In the genomic region with DNA sequence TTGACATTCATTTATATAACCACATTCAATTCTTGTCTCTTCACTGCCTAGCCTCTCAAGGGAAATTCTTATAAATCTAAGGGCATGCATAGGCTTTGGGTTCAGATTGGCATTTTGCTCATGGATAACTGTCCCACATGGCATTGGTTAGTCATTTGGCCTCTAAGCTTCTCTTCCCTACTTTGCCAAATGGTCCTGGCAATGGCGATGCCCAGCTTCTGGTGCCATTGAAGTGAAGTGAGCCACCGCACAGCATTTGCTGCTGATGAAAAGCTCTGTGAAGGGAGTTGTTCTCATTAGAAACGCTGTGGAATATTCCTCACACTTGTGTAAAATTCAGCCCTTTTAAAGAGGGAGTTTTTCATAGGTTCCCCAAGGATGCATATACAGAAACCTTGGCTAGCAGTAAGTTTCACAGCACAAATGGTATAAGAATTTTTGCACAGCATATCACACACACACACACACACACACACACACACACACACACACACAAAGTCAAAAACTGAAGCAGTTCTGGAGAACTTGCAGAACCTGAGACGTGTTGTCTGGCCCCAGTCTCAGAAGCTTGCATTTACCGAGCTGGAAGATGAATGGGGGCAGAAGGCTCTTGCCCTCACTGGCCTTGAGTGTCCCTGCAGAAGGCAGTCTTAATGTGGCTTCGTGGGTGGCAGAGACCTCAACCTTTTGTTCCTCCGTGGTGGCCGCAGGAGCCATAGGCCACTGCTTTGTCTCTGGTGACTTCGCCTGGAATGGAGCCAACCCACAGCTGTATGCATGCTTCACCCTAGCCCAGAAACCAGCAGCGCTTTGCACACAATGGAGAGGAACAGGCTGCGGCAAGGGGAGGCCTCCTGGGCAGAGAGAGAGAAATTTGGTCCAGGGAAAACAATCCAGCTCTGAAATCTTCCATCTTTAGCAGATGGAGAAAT, we compare ENCODE assay signal across 9 mouse cellular contexts. TPM values are rescaled to one million over a fixed set of nuclear protein-coding genes. Genes with fewer than 3 reads are reported as not detected.
A peak's percentile ranks its signal among the peaks of the same experiment; 100 is the strongest.
DNase-seq lines count a peak whose midpoint lies in the region; ATAC-seq and TF ChIP-seq lines count a peak whose summit lies in the region.
"Had no signal": no experiment of that assay in that cellular context is flagged by ENCODE, and none has a peak within 500 bp of the region (broad histone marks: within the 10 kb centered on the region; RNA-seq: fewer than 3 reads in every experiment).

No protein-coding gene starts in this region.

- intact Hi-C loops in left cerebral cortex, postnatal 4 days (cut with DNase I), result no loop called here

- peak; percentile 37 to 50; a peak in 3 of 4 replicates for ATAC-seq in hematopoietic stem cell, adult 5-6 weeks (replicated peaks in 1 of 2; ENCODE audit: insufficient read depth in 1 of 2, low FRiP score in 2 of 2, low TSS enrichment in 1 of 2, low read depth in 1 of 2, poor library complexity in 2 of 2, severe bottlenecking in 2 of 2)
- ATAC-seq in limb, embryonic 14.5 days (ENCODE audit: low FRiP score, low read depth), result peak; percentile 62

- no peak for TF ChIP-seq POLR2A in brain, embryonic 14.5 days (IDR thresholded peaks at IDR 0.05; ENCODE audit: borderline replicate concordance, extremely low read depth, insufficient read depth, insufficient read length, poor library complexity, severe bottlenecking)
- TF ChIP-seq POLR2A in limb, embryonic 14.5 days (IDR thresholded peaks at IDR 0.05; ENCODE audit: borderline replicate concordance, extremely low read depth, insufficient read depth, insufficient read length), result no peak

- H3K27ac ChIP-seq in limb, embryonic 14.5 days (replicated peaks; ENCODE audit: low read depth, low read length), result peak overlapping the region; percentile 72

- 29% methylated on average over 11 of the region's 11 CpGs for WGBS in limb, embryonic 14.5 days

- TF ChIP-seq CTCF in brain, embryonic 14.5 days (IDR thresholded peaks at IDR 0.05; ENCODE audit: borderline replicate concordance, extremely low read depth, insufficient read depth, insufficient read length), result no peak

- peak; percentile 70 for DNase-seq in left cerebral cortex, postnatal 4 days
- no peak for DNase-seq in left cerebral cortex, adult 8-10 months (ENCODE audit: low spot score in 2 of 2)
- peak; percentile 65 for DNase-seq in brain, embryonic 14.5 days (ENCODE audit: low read depth)
- DNase-seq in limb, embryonic 14.5 days (ENCODE audit: low spot score), result peak; percentile 64
- peak; percentile 76 for DNase-seq in retina, embryonic 14.5 days (ENCODE audit: low spot score)
- no peak for DNase-seq in layer of hippocampus, adult 9-10 months (ENCODE audit: low spot score)
- no peak for DNase-seq in B cell, adult 2 months

- no peaks in the 10 kb centered on the region for H3K36me3 ChIP-seq in limb, embryonic 14.5 days (ENCODE audit: control insufficient read depth, insufficient read depth, low read length)

- H3K4me2 ChIP-seq in limb, embryonic 14.5 days (replicated peaks; ENCODE audit: low read depth, low read length, severe bottlenecking), result no peak overlapping the region

- no peaks in the 10 kb centered on the region for H3K9me3 ChIP-seq in limb, embryonic 14.5 days (ENCODE audit: control insufficient read depth, low read length)

- H3K4me1 ChIP-seq in limb, embryonic 14.5 days (ENCODE audit: control insufficient read depth, insufficient read depth, low read length), result peaks cover 30% of the 10 kb centered on the region

- no peak overlapping the region for H3K9ac ChIP-seq in limb, embryonic 14.5 days (ENCODE audit: low read depth, low read length, severe bottlenecking)

- H3K4me3 ChIP-seq in limb, embryonic 14.5 days (replicated peaks; ENCODE audit: low read length), result no peak overlapping the region

- no peaks in the 10 kb centered on the region for H3K27me3 ChIP-seq in limb, embryonic 14.5 days (ENCODE audit: control insufficient read depth, insufficient read depth, low read length)

RNA-seq across cellular contexts. Expression of gene Olfml3, which starts 21.8 kb away (rescaled TPM):
- total RNA-seq in left cerebral cortex, postnatal 4 days (2021), result 1 to 10 TPM; 4.7 to 5.0 TPM
- total RNA-seq in left cerebral cortex, adult 8-10 months (2022), result 10 to 100 TPM; 13.0 to 32.4 (median 20.6) TPM
- polyA plus RNA-seq in brain, embryonic 14.5 days (2012; rRNA removed), result 3.4 and 6.8 TPM in 2 replicates
- 0.88 and 3.1 TPM in 2 replicates for total RNA-seq in hematopoietic stem cell, adult 5-6 weeks (2017)
- 52.0 and 58.1 TPM in 2 replicates for polyA plus RNA-seq in limb, embryonic 14.5 days (2012; rRNA removed)
- 82.5 and 88.0 TPM in 2 replicates for polyA plus RNA-seq in limb, embryonic 14.5 days (2014; fragmentation: Nextera tagmentation; extraction: Ambion mirVana)

RNA-seq across cellular contexts. Expression of gene Gm10964, which starts 23.1 kb away (rescaled TPM):
- total RNA-seq in left cerebral cortex, postnatal 4 days (2021), result not detected
- total RNA-seq in left cerebral cortex, adult 8-10 months (2022), result not detected
- not detected in 2 replicates for polyA plus RNA-seq in brain, embryonic 14.5 days (2012; rRNA removed)
- not detected in 2 replicates for total RNA-seq in hematopoietic stem cell, adult 5-6 weeks (2017)
- not detected in 2 replicates for polyA plus RNA-seq in limb, embryonic 14.5 days (2012; rRNA removed)
- not detected in 2 replicates for polyA plus RNA-seq in limb, embryonic 14.5 days (2014; fragmentation: Nextera tagmentation; extraction: Ambion mirVana)
- polyA plus RNA-seq: small intestine, adult 2 months had no signal

Comparison
In these comparisons a context has a peak if more than half of its experiments do, and no peak if none do; other contexts are left out.
1. DNase-seq: peak in left cerebral cortex, postnatal 4 days (single experiment), brain, embryonic 14.5 days (single experiment), limb, embryonic 14.5 days (single experiment) and retina, embryonic 14.5 days (single experiment); none in left cerebral cortex, adult 8-10 months (0 of 2), layer of hippocampus, adult 9-10 months (single experiment) and B cell, adult 2 months (0 of 2).